Mouse (Mus musculus) hindbrain, postnatal 0 days (tissue): ENCODE data around the gene Gm13289. TPM values are rescaled to one million over a fixed set of nuclear protein-coding genes. Genes with fewer than 3 reads are reported as not detected.
"Not testable (repeated sequence)": the region's sequence is repeated elsewhere in the genome, so short reads cannot be mapped to it uniquely, and the experiment has no call there.

Experiments
- ATAC-seq: fragments of 200-750 bp; cut with Nextera tagmentation; 2 replicates; pipeline ENCODE4 v1.8.0; 2017; ENCODE audit warnings: mild to moderate bottlenecking, moderate TSS enrichment, moderate library complexity
- DNase-seq: peaks from one replicate; pipeline ENCODE4 v3.0.0-alpha.2; 2015; ENCODE audit warnings: low spot score
- H3K27ac ChIP-seq: fragments of 300-500 bp; sonication (generic); 2 replicates; pipeline ENCODE4 v1.5.1; 2014; ENCODE audit warnings: mild to moderate bottlenecking
- H3K27me3 ChIP-seq: fragments of 300-500 bp; sonication (generic); 2 replicates; pipeline ENCODE4 v1.6.1; 2014; ENCODE audit warnings: low read length, mixed read lengths; ENCODE audit not compliant: insufficient read depth
- H3K36me3 ChIP-seq: fragments of 300-500 bp; sonication (generic); 2 replicates; pipeline ENCODE4 v1.6.1; 2014; ENCODE audit warnings: low read length, mixed read lengths; ENCODE audit not compliant: insufficient read depth
- H3K4me1 ChIP-seq: fragments of 300-500 bp; sonication (generic); 2 replicates; pipeline ENCODE4 v1.6.1; 2014; ENCODE audit warnings: antibody characterized with exemption, low read length, mixed read lengths; ENCODE audit not compliant: insufficient read depth
- H3K4me2 ChIP-seq: fragments of 300-500 bp; sonication (generic); 2 replicates; pipeline ENCODE4 v1.6.1; 2014; ENCODE audit warnings: low read depth, mild to moderate bottlenecking, low read length, moderate library complexity, mixed read lengths
- H3K4me3 ChIP-seq: fragments of 300-500 bp; sonication (generic); 2 replicates; pipeline ENCODE4 v1.5.1; 2014; ENCODE audit warnings: low read length
- H3K9ac ChIP-seq: fragments of 300-500 bp; sonication (generic); replicated peaks from 2 replicates; pipeline ENCODE4 v1.6.1; 2014; ENCODE audit warnings: mild to moderate bottlenecking, low read length, moderate library complexity, mixed read lengths
- H3K9me3 ChIP-seq: fragments of 300-500 bp; sonication (generic); 2 replicates; pipeline ENCODE4 v1.6.1; 2016; ENCODE audit warnings: low read length, mixed read lengths
- CTCF ChIP-seq: IDR thresholded peaks from 2 replicates; pipeline ENCODE4 v1.5.1; 2016; ENCODE audit warnings: antibody characterized with exemption, control low read depth, low read depth
- WGBS: fragments of 180-500 bp; shearing (Covaris S2); extraction: QIAGEN DNeasy Blood & Tissue Kit; methylation state at CpG from one replicate; pipeline ENCODE4 v1.1.7; 2014; 5-methylcytosine and 5-hydroxymethylcytosine counted together
- polyA plus RNA-seq: library from polyadenylated mRNA; unstranded; fragments of >200 nt; fragmentation: Nextera tagmentation; extraction: Ambion mirVana; gene quantifications from 2 replicates; pipeline ENCODE4 v1.2.1, GENCODE M21; 2015
- total RNA-seq: library from RNA; depleted of rRNA; stranded (reverse); fragments of >200 nt; gene quantifications from 2 replicates; pipeline ENCODE4 v1.2.3, GENCODE M21; 2014

Gene Gm13289
- total and polyA plus RNA-seq, 2 experiments from 2014 or later: not detected

DNA sequence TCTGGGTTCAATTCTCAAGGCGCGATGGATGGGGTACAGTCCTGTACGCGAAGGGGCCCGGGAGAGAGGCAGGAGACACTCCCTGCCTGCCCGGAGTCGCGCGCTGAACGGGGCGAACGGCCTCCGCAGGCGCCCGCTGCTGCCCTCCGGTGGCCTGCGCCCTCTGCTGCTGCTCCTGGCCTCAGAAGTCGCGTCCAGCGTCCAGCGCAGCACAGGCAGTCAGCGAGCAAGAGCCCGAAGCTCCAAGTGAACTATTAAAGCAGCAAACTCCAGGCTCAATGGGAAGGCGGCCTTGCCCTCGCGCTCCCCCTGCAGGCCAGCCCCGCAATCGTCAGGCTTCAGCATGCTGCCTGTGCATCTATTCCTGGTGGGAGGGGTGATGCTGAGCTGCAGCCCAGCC, 16.3 kb upstream of the Gm13289 start:
- peak; percentile 66 for TF ChIP-seq CTCF
- not testable (repeated sequence) for H3K27me3 ChIP-seq, H3K4me1 ChIP-seq, H3K27ac ChIP-seq, H3K36me3 ChIP-seq, ATAC-seq, H3K9ac ChIP-seq, H3K9me3 ChIP-seq
- peak overlapping the region; percentile 50 for H3K4me2 ChIP-seq
- H3K4me3 ChIP-seq: peak overlapping the region; percentile 25
- DNase-seq: peak; percentile 75
- 0% methylated on average over 21 of the region's 28 CpGs for WGBS

DNA sequence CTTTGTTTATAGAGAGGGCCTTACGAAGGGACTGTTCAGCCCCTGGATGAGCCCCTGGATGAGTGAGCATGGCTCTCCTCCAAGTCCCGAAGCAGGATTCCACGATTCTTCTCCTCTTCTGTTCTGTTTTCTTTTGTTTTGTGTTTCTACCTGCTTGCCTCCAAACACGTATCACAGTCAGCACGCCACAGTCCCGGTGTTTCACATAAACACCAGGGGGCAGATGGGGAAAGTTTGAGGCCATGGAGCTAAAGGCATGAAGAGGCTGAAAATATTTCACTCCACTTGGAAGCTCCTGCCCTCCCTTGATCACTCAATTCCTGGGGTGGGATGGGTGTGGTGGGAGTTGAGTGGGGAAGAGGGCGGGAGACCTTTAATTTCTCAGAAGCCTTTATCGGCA, 14.9 kb upstream of the Gm13289 start:
- H3K4me1 ChIP-seq, H3K4me3 ChIP-seq, H3K27me3 ChIP-seq, H3K27ac ChIP-seq, H3K4me2 ChIP-seq, H3K9ac ChIP-seq, H3K36me3 ChIP-seq, ATAC-seq, H3K9me3 ChIP-seq, DNase-seq: not testable (repeated sequence)
- WGBS: 69% methylated on average over 6 of the region's 8 CpGs

DNA sequence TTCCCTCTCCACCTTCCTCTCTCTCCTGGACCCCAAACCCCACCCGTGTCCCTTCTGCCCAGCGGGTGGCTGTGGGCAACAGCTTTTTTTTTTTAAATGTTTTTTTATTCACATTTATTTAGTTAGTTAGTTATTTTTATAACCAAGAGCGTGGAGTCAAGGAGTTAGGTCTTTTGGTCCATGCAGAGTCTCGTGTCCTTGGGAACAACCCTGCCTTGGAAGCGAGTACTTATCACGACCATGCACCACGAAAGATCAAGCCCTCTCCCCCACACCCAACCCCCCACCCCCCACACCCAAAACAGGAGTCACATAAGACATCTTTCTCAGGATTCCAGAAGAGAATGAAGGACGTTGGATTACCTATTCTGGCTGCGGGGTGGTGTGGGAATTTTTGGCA, 14.4 kb upstream of the Gm13289 start:
- not testable (repeated sequence) for H3K9me3 ChIP-seq, H3K9ac ChIP-seq, H3K36me3 ChIP-seq, H3K4me3 ChIP-seq, DNase-seq, ATAC-seq, H3K4me2 ChIP-seq, H3K27ac ChIP-seq, H3K4me1 ChIP-seq, H3K27me3 ChIP-seq
- WGBS: 58% methylated on average over 9 of the region's 9 CpGs

DNA sequence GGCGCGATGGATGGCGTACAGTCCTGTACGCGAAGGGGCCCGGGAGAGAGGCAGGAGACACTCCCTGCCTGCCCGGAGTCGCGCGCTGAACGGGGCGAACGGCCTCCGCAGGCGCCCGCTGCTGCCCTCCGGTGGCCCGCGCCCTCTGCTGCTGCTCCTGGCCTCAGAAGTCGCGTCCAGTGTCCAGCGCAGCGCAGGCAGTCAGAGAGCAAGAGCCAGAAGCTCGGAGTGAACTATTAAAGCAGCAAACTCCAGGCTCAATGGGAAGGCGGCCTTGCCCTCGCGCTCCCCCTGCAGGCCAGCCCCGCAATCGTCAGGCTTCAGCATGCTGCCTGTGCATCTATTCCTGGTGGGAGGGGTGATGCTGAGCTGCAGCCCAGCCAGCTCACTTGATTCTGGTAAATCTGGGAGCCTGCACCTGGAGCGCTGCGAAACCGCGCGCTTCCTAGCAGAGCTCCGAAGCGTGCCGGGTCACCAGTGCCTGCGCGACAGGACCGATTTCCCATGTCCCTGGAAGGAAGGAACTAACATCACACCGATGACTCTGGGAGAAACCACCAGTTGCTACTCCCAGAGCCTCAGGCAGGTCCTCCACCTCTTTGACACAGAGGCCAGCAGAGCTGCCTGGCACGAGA, 13.2 kb upstream of the Gm13289 start:
- H3K27me3 ChIP-seq, ATAC-seq, H3K27ac ChIP-seq, H3K36me3 ChIP-seq, H3K4me1 ChIP-seq, H3K9me3 ChIP-seq, H3K9ac ChIP-seq: not testable (repeated sequence)
- peak; percentile 70 for DNase-seq
- Histone ChIP-seq H3K4me2 (peak overlapping the region; percentile 48; the same call in 1 of the 2 replicates), H3K4me3 (peak overlapping the region; percentile 25)
- WGBS: 4% methylated on average over 21 of the region's 42 CpGs
- TF ChIP-seq CTCF: peak; percentile 68

DNA sequence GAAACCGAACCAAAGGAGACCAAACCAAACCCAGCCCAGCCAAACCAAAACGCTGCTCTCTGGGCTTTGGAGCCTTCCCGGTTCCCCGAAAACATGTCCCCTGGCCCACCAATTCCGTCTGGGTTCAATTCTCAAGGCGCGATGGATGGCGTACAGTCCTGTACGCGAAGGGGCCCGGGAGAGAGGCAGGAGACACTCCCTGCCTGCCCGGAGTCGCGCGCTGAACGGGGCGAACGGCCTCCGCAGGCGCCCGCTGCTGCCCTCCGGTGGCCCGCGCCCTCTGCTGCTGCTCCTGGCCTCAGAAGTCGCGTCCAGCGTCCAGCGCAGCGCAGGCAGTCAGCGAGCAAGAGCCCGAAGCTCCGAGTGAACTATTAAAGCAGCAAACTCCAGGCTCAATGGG, 3.2 kb upstream of the Gm13289 start, which contains the start of gene Gm13290:
Gene Gm13290, plus strand, starts transcription at position 301 of the 400 bp plus-strand sequence.
- H3K4me2 ChIP-seq, H3K36me3 ChIP-seq, DNase-seq, ATAC-seq, H3K4me1 ChIP-seq, H3K9ac ChIP-seq, H3K27me3 ChIP-seq, H3K9me3 ChIP-seq, H3K4me3 ChIP-seq, H3K27ac ChIP-seq: not testable (repeated sequence)
- no CpG with 5 or more reads among the region's 32 CpGs for WGBS

DNA sequence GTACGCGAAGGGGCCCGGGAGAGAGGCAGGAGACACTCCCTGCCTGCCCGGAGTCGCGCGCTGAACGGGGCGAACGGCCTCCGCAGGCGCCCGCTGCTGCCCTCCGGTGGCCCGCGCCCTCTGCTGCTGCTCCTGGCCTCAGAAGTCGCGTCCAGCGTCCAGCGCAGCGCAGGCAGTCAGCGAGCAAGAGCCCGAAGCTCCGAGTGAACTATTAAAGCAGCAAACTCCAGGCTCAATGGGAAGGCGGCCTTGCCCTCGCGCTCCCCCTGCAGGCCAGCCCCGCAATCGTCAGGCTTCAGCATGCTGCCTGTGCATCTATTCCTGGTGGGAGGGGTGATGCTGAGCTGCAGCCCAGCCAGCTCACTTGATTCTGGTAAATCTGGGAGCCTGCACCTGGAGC, 2.8 kb downstream of the Gm13289 start, which contains the start of gene Gm13272:
Gene Gm13272, plus strand, starts transcription at position 301 of the 400 bp plus-strand sequence.
- not testable (repeated sequence) for H3K4me1 ChIP-seq, H3K27ac ChIP-seq, H3K36me3 ChIP-seq, ATAC-seq, H3K27me3 ChIP-seq, H3K4me2 ChIP-seq, H3K9me3 ChIP-seq, DNase-seq, H3K9ac ChIP-seq, H3K4me3 ChIP-seq
- no CpG with 5 or more reads among the region's 29 CpGs for WGBS

DNA sequence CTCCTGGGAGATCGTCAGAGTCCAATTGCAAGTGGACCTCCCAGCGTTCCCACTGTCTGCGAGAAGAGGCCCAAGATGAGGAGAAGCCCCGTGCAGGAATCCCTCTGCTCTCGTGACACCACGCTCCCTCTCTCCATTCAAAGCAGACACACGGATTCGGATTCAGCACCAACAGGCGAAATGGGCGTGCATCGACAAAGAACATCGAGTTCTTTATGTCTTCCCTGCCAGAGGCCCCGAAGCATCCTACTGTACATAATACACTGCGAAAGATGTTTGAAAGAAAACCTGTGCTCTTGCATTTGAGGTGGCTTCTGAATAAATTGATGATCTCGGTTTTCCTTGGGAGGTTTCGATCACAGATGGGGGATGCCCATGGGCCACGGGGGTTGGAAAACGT, 3.6 kb downstream of the Gm13289 start:
- DNase-seq, H3K4me1 ChIP-seq, H3K27me3 ChIP-seq, H3K36me3 ChIP-seq, H3K27ac ChIP-seq, H3K4me2 ChIP-seq, H3K9ac ChIP-seq, H3K9me3 ChIP-seq, ATAC-seq, H3K4me3 ChIP-seq: not testable (repeated sequence)
- WGBS: 48% methylated on average over 15 of the region's 18 CpGs

DNA sequence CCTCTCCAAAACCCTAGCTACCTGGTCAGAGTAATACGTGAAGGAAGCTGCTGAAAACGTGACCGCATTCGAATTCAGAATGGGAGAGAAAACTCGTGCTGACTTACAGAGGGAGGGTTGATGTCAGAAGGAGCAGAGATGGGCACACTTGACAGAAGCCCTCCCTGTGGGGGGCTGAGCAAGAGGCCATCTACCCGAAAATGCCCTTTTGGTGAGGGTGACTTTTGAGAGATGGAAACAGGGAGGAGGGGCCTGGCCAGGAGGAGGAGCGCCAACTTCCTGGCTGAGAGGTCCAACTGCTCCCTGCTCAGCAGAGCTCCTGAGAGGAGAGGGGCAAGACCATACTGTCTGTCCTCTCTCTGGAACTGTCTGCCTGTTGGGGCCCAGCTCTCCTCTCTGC, 5.1 kb downstream of the Gm13289 start, which contains the start of gene Ifnz:
Gene Ifnz, plus strand, starts transcription at position 301 of the 400 bp plus-strand sequence.
- H3K36me3 ChIP-seq, H3K9ac ChIP-seq, DNase-seq, H3K4me3 ChIP-seq, H3K4me1 ChIP-seq, H3K9me3 ChIP-seq, ATAC-seq, H3K27ac ChIP-seq, H3K27me3 ChIP-seq: not testable (repeated sequence)
- 14% methylated on average over 4 of the region's 7 CpGs for WGBS
- peak within 1 kb of the TSS; percentile 23; the same call in 1 of the 2 replicates for H3K4me2 ChIP-seq

DNA sequence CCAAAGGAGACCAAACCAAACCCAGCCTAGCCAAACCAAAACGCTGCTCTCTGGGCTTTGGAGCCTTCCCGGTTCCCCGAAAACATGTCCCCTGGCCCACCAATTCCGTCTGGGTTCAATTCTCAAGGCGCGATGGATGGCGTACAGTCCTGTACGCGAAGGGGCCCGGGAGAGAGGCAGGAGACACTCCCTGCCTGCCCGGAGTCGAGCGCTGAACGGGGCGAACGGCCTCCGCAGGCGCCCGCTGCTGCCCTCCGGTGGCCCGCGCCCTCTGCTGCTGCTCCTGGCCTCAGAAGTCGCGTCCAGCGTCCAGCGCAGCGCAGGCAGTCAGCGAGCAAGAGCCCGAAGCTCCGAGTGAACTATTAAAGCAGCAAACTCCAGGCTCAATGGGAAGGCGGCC, 5.6 kb downstream of the Gm13289 start:
- not testable (repeated sequence) for H3K27ac ChIP-seq, H3K4me1 ChIP-seq, H3K4me3 ChIP-seq, H3K9ac ChIP-seq, H3K27me3 ChIP-seq, H3K36me3 ChIP-seq, DNase-seq, ATAC-seq, H3K9me3 ChIP-seq
- 2% methylated on average over 11 of the region's 31 CpGs for WGBS
- peak overlapping the region; percentile 23; the same call in 1 of the 2 replicates for H3K4me2 ChIP-seq

DNA sequence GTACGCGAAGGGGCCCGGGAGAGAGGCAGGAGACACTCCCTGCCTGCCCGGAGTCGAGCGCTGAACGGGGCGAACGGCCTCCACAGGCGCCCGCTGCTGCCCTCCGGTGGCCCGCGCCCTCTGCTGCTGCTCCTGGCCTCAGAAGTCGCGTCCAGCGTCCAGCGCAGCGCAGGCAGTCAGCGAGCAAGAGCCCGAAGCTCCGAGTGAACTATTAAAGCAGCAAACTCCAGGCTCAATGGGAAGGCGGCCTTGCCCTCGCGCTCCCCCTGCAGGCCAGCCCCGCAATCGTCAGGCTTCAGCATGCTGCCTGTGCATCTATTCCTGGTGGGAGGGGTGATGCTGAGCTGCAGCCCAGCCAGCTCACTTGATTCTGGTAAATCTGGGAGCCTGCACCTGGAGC, 8.7 kb downstream of the Gm13289 start, which contains the start of gene Gm13276:
Gene Gm13276, plus strand, starts transcription at position 301 of the 400 bp plus-strand sequence.
- not testable (repeated sequence) for H3K9me3 ChIP-seq, H3K9ac ChIP-seq, H3K4me2 ChIP-seq, DNase-seq, H3K4me3 ChIP-seq, H3K36me3 ChIP-seq, H3K27me3 ChIP-seq, H3K27ac ChIP-seq, H3K4me1 ChIP-seq, ATAC-seq
- no CpG with 5 or more reads among the region's 27 CpGs for WGBS
